Mouse (Mus musculus) liver, postnatal 0 days (tissue): ENCODE results near the gene Robo1. TPM values are rescaled to one million over a fixed set of nuclear protein-coding genes. Genes with fewer than 3 reads are reported as not detected.

Experiments used
- ATAC-seq: fragments of 200-750 bp; cut with Nextera tagmentation; 2 replicates; pipeline ENCODE4 v1.8.0; 2017; ENCODE audit warnings: mild to moderate bottlenecking, moderate library complexity
- DNase-seq: peaks from one replicate; pipeline ENCODE4 v3.0.0-alpha.2; 2016
- H3K27ac ChIP-seq: fragments of 300-500 bp; sonication (generic); 2 replicates; pipeline ENCODE4 v1.5.1; 2014; ENCODE audit warnings: antibody characterized with exemption, moderate library complexity, mild to moderate bottlenecking, low read depth
- H3K27me3 ChIP-seq: fragments of 300-500 bp; sonication (generic); 2 replicates; pipeline ENCODE4 v1.6.1; 2014; ENCODE audit warnings: low read length, control low read depth, mixed read lengths; ENCODE audit not compliant: insufficient read depth
- H3K36me3 ChIP-seq: fragments of 300-500 bp; sonication (generic); replicated peaks from 2 replicates; pipeline ENCODE4 v1.6.1; 2014; ENCODE audit warnings: mild to moderate bottlenecking, control low read depth, low read length, moderate library complexity, mixed read lengths; ENCODE audit not compliant: insufficient read depth
- H3K4me1 ChIP-seq: fragments of 300-500 bp; sonication (generic); 2 replicates; pipeline ENCODE4 v1.6.1; 2014; ENCODE audit warnings: antibody characterized with exemption, mild to moderate bottlenecking, control low read depth; ENCODE audit not compliant: insufficient read depth
- H3K4me2 ChIP-seq: fragments of 300-500 bp; sonication (generic); 2 replicates; pipeline ENCODE4 v1.6.1; 2014; ENCODE audit warnings: low read depth, mild to moderate bottlenecking, low read length, moderate library complexity, mixed read lengths
- H3K4me3 ChIP-seq: fragments of 300-500 bp; sonication (generic); 2 replicates; pipeline ENCODE4 v1.5.1; 2014; ENCODE audit warnings: low read depth, low read length
- H3K9ac ChIP-seq: fragments of 300-500 bp; sonication (generic); replicated peaks from 2 replicates; pipeline ENCODE4 v1.6.1; 2014; ENCODE audit warnings: mild to moderate bottlenecking, moderate library complexity
- H3K9me3 ChIP-seq: fragments of 300-500 bp; sonication (generic); 2 replicates; pipeline ENCODE4 v1.6.1; 2016; ENCODE audit warnings: mild to moderate bottlenecking, control low read depth, low read length, mixed read lengths
- CTCF ChIP-seq: sonication (generic); IDR thresholded peaks from 2 replicates; pipeline ENCODE4 v1.5.1; 2016; ENCODE audit warnings: antibody characterized with exemption, low read depth
- EP300 ChIP-seq: IDR thresholded peaks from 2 replicates; pipeline ENCODE4 v1.6.1; 2016; ENCODE audit warnings: antibody characterized with exemption, low read depth, mild to moderate bottlenecking
- WGBS: fragments of 180-500 bp; shearing (Covaris S2); extraction: QIAGEN DNeasy Blood & Tissue Kit; methylation state at CpG from one replicate; pipeline ENCODE4 v1.1.7; 2014; ENCODE audit not compliant: insufficient replicate concordance; 5-methylcytosine and 5-hydroxymethylcytosine counted together
- polyA plus RNA-seq: library from polyadenylated mRNA; unstranded; fragments of >200 nt; fragmentation: Nextera tagmentation; extraction: Ambion mirVana; gene quantifications from 2 replicates; pipeline ENCODE4 v1.2.1, GENCODE M21; 2015

The Robo1 gene
- polyA plus RNA-seq, 1 experiment from 2014 or later: 2.4 TPM

DNA sequence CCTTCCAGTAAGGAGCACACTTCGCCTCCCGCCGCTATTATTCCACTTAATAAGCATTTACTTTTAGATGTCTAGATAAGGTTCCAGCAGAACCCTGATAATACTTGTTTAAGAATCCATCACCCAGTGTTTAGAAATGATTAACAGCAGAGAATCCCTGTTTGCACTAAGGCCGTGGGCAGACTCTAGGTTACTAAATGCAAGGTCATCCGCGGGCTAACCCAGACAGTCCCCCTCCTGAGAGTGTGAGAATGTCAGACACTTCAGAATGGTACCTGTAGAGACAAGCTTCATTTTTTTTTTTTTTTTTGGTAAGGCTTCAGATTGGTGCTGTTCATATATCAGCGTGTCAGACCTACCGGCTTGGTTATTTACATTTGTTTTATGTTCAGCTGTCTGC is 685.1 kb downstream of the Robo1 start:
- Histone ChIP-seq H3K9me3 (no peaks in the 10 kb centered on the region), H3K4me2 (peak overlapping the region; percentile 29; the same call in 1 of the 2 replicates), H3K27me3 (no peaks in the 10 kb centered on the region), H3K4me1 (0 out of 2 replicates have a peak, but pooled peaks cover 3% of the 10 kb centered on the region), H3K36me3 (no peaks in the 10 kb centered on the region), H3K4me3 (no peak overlapping the region), H3K27ac (no peak overlapping the region), H3K9ac (no peak overlapping the region)
- 50% methylated on average over 8 of the region's 8 CpGs for WGBS
- no peak for DNase-seq
- TF ChIP-seq CTCF: no peak
- no peak for TF ChIP-seq EP300
- ATAC-seq: peak; percentile 83

- 68% methylated on average over 10 of the region's 10 CpGs for WGBS
- DNase-seq (no peak), ATAC-seq (no peak)
- H3K4me1 ChIP-seq: 0 out of 2 replicates have a peak, but pooled peaks cover 3% of the 10 kb centered on the region
- H3K27ac ChIP-seq: no peak overlapping the region
- TF ChIP-seq EP300: no peak
- TF ChIP-seq CTCF: no peak
- H3K9ac ChIP-seq: no peak overlapping the region
- no peaks in the 10 kb centered on the region for H3K27me3 ChIP-seq
- H3K9me3 ChIP-seq: no peaks in the 10 kb centered on the region
- H3K36me3 ChIP-seq: no peaks in the 10 kb centered on the region
- no peak overlapping the region for H3K4me3 ChIP-seq
- H3K4me2 ChIP-seq: 0 out of 2 replicates have a peak overlapping the region, but pooled peaks have one; percentile 29
Observed at GRCm38 (mm10) chr16:72993594-72993993, 685.5 kb downstream of the Robo1 start.

- no peaks in the 10 kb centered on the region for H3K9me3 ChIP-seq
- no peaks in the 10 kb centered on the region for H3K27me3 ChIP-seq
- DNase-seq (no peak), ATAC-seq (no peak)
- no peak overlapping the region for H3K9ac ChIP-seq
- TF ChIP-seq CTCF (peak; percentile 72), EP300 (no peak)
- no peak overlapping the region for H3K27ac ChIP-seq
- H3K4me3 ChIP-seq: no peak overlapping the region
- H3K4me1 ChIP-seq: 0 out of 2 replicates have a peak, but pooled peaks cover 3% of the 10 kb centered on the region
- H3K36me3 ChIP-seq: no peaks in the 10 kb centered on the region
- no peak overlapping the region for H3K4me2 ChIP-seq
- WGBS: 42% methylated on average over 8 of the region's 8 CpGs
Observed at GRCm38 (mm10) chr16:72995251-72995954, 687.3 kb downstream of the Robo1 start.

- Histone ChIP-seq H3K27me3 (no peaks in the 10 kb centered on the region), H3K9ac (no peak overlapping the region), H3K36me3 (no peaks in the 10 kb centered on the region), H3K4me2 (no peak overlapping the region), H3K4me3 (no peak overlapping the region), H3K9me3 (no peaks in the 10 kb centered on the region), H3K27ac (no peak overlapping the region), H3K4me1 (0 out of 2 replicates have a peak, but pooled peaks cover 3% of the 10 kb centered on the region)
- no peak for DNase-seq
- no peak for ATAC-seq
- no peak for TF ChIP-seq CTCF
- no peak for TF ChIP-seq EP300
- 84% methylated on average over 10 of the region's 10 CpGs for WGBS
Observed at GRCm38 (mm10) chr16:72995955-72996535, 687.9 kb downstream of the Robo1 start.

DNA sequence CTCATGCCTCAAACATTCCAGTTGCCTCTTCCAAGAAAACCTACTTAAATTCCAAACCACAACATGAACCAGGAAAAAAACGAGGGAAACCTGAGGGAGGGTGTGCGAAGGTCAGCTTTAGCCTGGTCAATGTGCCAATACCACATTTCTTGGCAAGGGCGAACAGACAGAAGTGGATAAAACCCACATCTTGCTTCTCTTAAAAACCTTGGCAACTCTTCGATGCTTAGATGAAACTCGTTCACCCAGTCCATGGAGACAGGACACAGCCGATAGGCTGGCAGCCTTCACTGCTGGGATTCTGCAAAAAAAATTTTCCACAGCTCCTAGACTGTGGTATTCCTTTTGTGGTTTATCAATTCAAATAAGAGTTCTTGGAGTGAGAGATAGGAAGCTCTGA is 690.6 kb downstream of the Robo1 start:
- Histone ChIP-seq H3K27ac (no peak overlapping the region), H3K9me3 (no peaks in the 10 kb centered on the region), H3K4me1 (no peaks in the 10 kb centered on the region), H3K36me3 (no peaks in the 10 kb centered on the region; the same call in 1 of the 2 replicates), H3K9ac (no peak overlapping the region), H3K27me3 (no peaks in the 10 kb centered on the region), H3K4me2 (no peak overlapping the region), H3K4me3 (no peak overlapping the region)
- 77% methylated on average over 6 of the region's 6 CpGs for WGBS
- TF ChIP-seq CTCF: no peak
- TF ChIP-seq EP300: no peak
- ATAC-seq (no peak), DNase-seq (no peak)

DNA sequence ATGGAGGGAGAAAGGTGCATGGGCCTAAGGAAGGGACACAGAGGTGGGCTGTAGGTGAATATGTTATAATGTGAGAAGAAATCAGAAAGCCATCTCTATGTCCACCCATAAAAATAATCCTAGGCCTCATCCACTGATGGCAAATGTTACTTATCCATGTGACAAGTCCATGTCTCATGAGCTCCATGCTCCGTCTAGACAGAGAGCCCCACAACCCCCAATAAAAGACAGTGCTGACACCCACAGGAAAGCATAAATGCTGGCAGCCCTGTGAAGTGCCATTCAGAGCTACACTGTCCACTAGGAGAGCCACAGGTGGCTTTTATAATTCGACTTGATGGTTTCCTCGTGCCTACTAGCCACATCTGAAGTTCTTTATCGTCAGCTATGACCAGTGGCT is 694.6 kb downstream of the Robo1 start:
- Histone ChIP-seq H3K9ac (no peak overlapping the region), H3K4me3 (no peak overlapping the region), H3K4me1 (no peaks in the 10 kb centered on the region), H3K36me3 (peaks cover 2% of the 10 kb centered on the region; the same call in 1 of the 2 replicates), H3K27me3 (no peaks in the 10 kb centered on the region), H3K9me3 (no peaks in the 10 kb centered on the region), H3K4me2 (no peak overlapping the region), H3K27ac (no peak overlapping the region)
- no peak for TF ChIP-seq EP300
- no peak for TF ChIP-seq CTCF
- no peak for DNase-seq
- no peak for ATAC-seq
- 80% methylated on average over 4 of the region's 4 CpGs for WGBS
